Mouse (Mus musculus): ENCODE measurements around the gene Sec24d.

Sec24d gene

GRCm38 (mm10) chr3:123335480-123335879 is 68.2 kb downstream of the Sec24d start:
- in situ Hi-C loops (cut with MboI; ENCODE audit: unreplicated experiment in 2 of 2) = no loop called here

DNA sequence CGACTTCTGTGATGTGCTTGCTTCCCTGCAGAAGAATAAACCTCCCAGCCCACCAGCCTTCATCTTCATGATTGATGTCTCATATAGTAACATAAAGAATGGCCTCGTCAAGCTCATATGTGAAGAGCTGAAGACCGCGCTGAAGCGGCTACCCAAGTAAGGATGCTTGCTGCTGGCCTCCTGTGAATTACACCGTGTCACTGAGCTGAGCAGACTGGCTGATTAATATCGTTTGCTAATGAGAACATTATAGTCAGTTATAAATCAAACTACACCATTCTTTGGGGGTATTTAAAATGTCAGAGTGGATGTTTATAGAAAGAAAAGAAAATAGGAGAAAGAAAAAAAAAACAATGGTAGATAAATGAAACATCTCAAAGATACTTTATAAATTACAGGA is 69.2 kb downstream of the Sec24d start:
- in situ Hi-C loops (cut with MboI; ENCODE audit: unreplicated experiment in 2 of 2) = no loop called here

GRCm38 (mm10) chr3:123336951-123337350 is 69.7 kb downstream of the Sec24d start:
- in situ Hi-C loops (cut with MboI; ENCODE audit: unreplicated experiment in 2 of 2) = no loop called here

- in situ Hi-C loops (cut with MboI; ENCODE audit: unreplicated experiment in 2 of 2) = no loop called here
These were observed 70.6 kb downstream of the Sec24d start for GRCm38 (mm10) chr3:123337853-123338252.

GRCm38 (mm10) chr3:123338666-123339195 is 71.5 kb downstream of the Sec24d start:
- in situ Hi-C loops (cut with MboI; ENCODE audit: unreplicated experiment in 2 of 2) = no loop called here

DNA sequence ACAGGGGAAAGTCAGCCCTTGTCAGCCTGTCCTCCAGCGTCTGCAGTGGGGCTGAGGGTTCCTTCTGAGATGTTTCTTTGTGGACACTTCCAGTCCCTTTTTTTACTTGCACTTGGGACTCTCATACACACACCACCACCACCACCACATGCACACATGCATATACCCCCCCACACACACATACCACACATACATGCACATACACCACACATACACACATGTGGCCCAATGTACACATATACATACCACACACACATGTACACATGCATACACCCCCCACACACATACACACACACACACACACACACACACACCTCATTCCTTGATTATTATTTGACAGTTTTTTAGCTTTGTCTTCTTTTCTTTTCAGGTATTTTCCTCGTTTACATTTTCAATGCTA is 73.8 kb downstream of the Sec24d start:
- in situ Hi-C loops (cut with MboI; ENCODE audit: unreplicated experiment in 2 of 2) = no loop called here

- in situ Hi-C loops (cut with MboI; ENCODE audit: unreplicated experiment in 2 of 2) = no loop called here
These were observed 76.4 kb downstream of the Sec24d start for GRCm38 (mm10) chr3:123343690-123344089.

GRCm38 (mm10) chr3:123348080-123348802 is 81.0 kb downstream of the Sec24d start:
- in situ Hi-C loops (cut with MboI; ENCODE audit: unreplicated experiment in 2 of 2) = no loop called here

GRCm38 (mm10) chr3:123350602-123351001 is 83.3 kb downstream of the Sec24d start:
- in situ Hi-C loops (cut with MboI; ENCODE audit: unreplicated experiment in 2 of 2) = loop anchor here (10.0 to 25.0 kb wide), 3 partner anchors 154 to 413 kb away; no protein-coding TSS in a partner anchor

GRCm38 (mm10) chr3:123351519-123351918 is 84.3 kb downstream of the Sec24d start:
- in situ Hi-C loops (cut with MboI; ENCODE audit: unreplicated experiment in 2 of 2) = loop anchor here (10.0 to 25.0 kb wide), 3 partner anchors 153 to 414 kb away; no protein-coding TSS in a partner anchor

GRCm38 (mm10) chr3:123353183-123353582 is 85.9 kb downstream of the Sec24d start:
- in situ Hi-C loops (cut with MboI; ENCODE audit: unreplicated experiment in 2 of 2) = loop anchor here (10.0 to 25.0 kb wide), 3 partner anchors 152 to 416 kb away; no protein-coding TSS in a partner anchor

- in situ Hi-C loops (cut with MboI; ENCODE audit: unreplicated experiment in 2 of 2) = loop anchor here (10.0 to 25.0 kb wide), 3 partner anchors 151 to 416 kb away; no protein-coding TSS in a partner anchor
These were observed 86.4 kb downstream of the Sec24d start for GRCm38 (mm10) chr3:123353661-123354060.

DNA sequence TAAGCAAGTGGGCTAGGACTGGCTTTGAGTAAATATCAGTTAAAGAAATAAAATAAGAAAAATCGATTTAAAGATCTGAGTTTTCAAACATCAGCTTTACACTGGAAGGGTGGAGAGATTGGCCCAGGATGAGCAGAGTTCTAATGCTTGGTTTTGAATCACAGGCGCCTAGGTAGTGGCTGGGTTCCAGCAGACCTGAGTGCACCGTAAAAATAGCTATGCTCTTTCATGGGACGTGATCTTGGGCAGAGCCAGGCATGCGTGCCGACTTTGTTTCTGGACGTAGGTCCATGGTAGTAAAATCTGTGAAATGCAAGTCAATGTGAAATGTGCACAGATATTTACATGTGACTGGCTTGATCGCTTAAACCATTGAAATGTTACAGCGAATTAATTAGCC is 87.1 kb downstream of the Sec24d start:
- in situ Hi-C loops (cut with MboI; ENCODE audit: unreplicated experiment in 2 of 2) = loop anchor here (10.0 to 25.0 kb wide), 3 partner anchors 150 to 417 kb away; no protein-coding TSS in a partner anchor

- in situ Hi-C loops (cut with MboI; ENCODE audit: unreplicated experiment in 2 of 2) = loop anchor here (10.0 to 25.0 kb wide), 3 partner anchors 148 to 419 kb away; no protein-coding TSS in a partner anchor
These were observed 89.2 kb downstream of the Sec24d start for GRCm38 (mm10) chr3:123356377-123356991.

- in situ Hi-C loops (cut with MboI; ENCODE audit: unreplicated experiment in 2 of 2) = loop anchor here (25.0 kb wide), 1 partner anchor 430 kb away; no protein-coding TSS in a partner anchor
These were observed 99.6 kb downstream of the Sec24d start for GRCm38 (mm10) chr3:123366820-123367219.

GRCm38 (mm10) chr3:123369161-123369560 is 101.9 kb downstream of the Sec24d start:
- in situ Hi-C loops (cut with MboI; ENCODE audit: unreplicated experiment in 2 of 2) = loop anchor here (25.0 kb wide), 1 partner anchor 432 kb away; no protein-coding TSS in a partner anchor

GRCm38 (mm10) chr3:123370927-123371326 is 103.7 kb downstream of the Sec24d start:
- in situ Hi-C loops (cut with MboI; ENCODE audit: unreplicated experiment in 2 of 2) = loop anchor here (25.0 kb wide), 1 partner anchor 434 kb away; no protein-coding TSS in a partner anchor

GRCm38 (mm10) chr3:123371766-123372535 is 104.7 kb downstream of the Sec24d start:
- in situ Hi-C loops (cut with MboI; ENCODE audit: unreplicated experiment in 2 of 2) = loop anchor here (25.0 kb wide), 1 partner anchor 435 kb away; no protein-coding TSS in a partner anchor

- in situ Hi-C loops (cut with MboI; ENCODE audit: unreplicated experiment in 2 of 2) = loop anchor here (25.0 kb wide), 2 partner anchors 1114 to 1139 kb away; partner anchors contain the start of genes Dnttip2 (in 1 of the 2) and Gclm (in 1 of the 2)
These were observed 109.3 kb downstream of the Sec24d start for GRCm38 (mm10) chr3:123376562-123376961.

GRCm38 (mm10) chr3:123384435-123384834 is 117.2 kb downstream of the Sec24d start:
- in situ Hi-C loops (cut with MboI; ENCODE audit: unreplicated experiment in 2 of 2) = loop anchor here (5.0 to 25.0 kb wide), 4 partner anchors 123 to 1147 kb away; partner anchors contain the start of genes Dnttip2 (in 1 of the 2), Gclm (in 1 of the 2) and Usp53 (in 1 of the 2)

Measured in v-Abl transformed pro-B cells (cell line).